Mouse (Mus musculus) embryonic facial prominence, embryonic 12.5 days (tissue): ENCODE data around the gene Nostrin. TPM values are rescaled to one million over a fixed set of nuclear protein-coding genes. Genes with fewer than 3 reads are reported as not detected.

ENCODE experiments used
- ATAC-seq: fragments of 200-750 bp; cut with Nextera tagmentation; 2 replicates; pipeline ENCODE4 v1.8.0; 2017; ENCODE audit not compliant: insufficient number of reproducible peaks, insufficient read depth, low FRiP score, low TSS enrichment
- H3K27ac ChIP-seq: fragments of 300-500 bp; sonication (generic); 2 replicates; pipeline ENCODE4 v1.5.1; 2016; ENCODE audit warnings: mild to moderate bottlenecking
- H3K27me3 ChIP-seq: fragments of 300-500 bp; sonication (generic); 2 replicates; pipeline ENCODE4 v1.6.1; 2016; ENCODE audit warnings: mild to moderate bottlenecking, moderate library complexity
- H3K36me3 ChIP-seq: fragments of 300-500 bp; sonication (generic); 2 replicates; pipeline ENCODE4 v1.6.1; 2016; ENCODE audit warnings: mild to moderate bottlenecking
- H3K4me1 ChIP-seq: fragments of 300-500 bp; sonication (generic); 2 replicates; pipeline ENCODE4 v1.6.1; 2016
- H3K4me2 ChIP-seq: fragments of 300-500 bp; sonication (generic); replicated peaks from 2 replicates; pipeline ENCODE4 v1.6.1; 2016; ENCODE audit warnings: mild to moderate bottlenecking, moderate library complexity
- H3K4me3 ChIP-seq: fragments of 300-500 bp; sonication (generic); 2 replicates; pipeline ENCODE4 v1.5.1; 2016; ENCODE audit warnings: mild to moderate bottlenecking
- H3K9ac ChIP-seq: fragments of 300-500 bp; sonication (generic); 2 replicates; pipeline ENCODE4 v1.6.1; 2016; ENCODE audit warnings: mild to moderate bottlenecking, moderate library complexity
- H3K9me3 ChIP-seq: fragments of 300-500 bp; sonication (generic); 2 replicates; pipeline ENCODE4 v1.6.1; 2016; ENCODE audit warnings: mild to moderate bottlenecking, moderate library complexity
- WGBS: fragments of 180-500 bp; shearing (Covaris S2); methylation state at CpG from one replicate; pipeline ENCODE4 v1.1.7; 2016; 5-methylcytosine and 5-hydroxymethylcytosine counted together
- polyA plus RNA-seq: library from polyadenylated mRNA; unstranded; fragments of >200 nt; fragmentation: Nextera tagmentation; extraction: Ambion mirVana; gene quantifications from 2 replicates; pipeline ENCODE4 v1.2.1, GENCODE M21; 2016

Gene Nostrin
- polyA plus RNA-seq, 1 experiment from 2014 or later: 0.65 TPM

GRCm38 (mm10) chr2:69230137-69230536 lies 94.5 kb downstream of the Nostrin start:
- Histone ChIP-seq H3K9ac (no peak overlapping the region), H3K27ac (no peak overlapping the region), H3K27me3 (no peaks in the 10 kb centered on the region), H3K4me2 (no peak overlapping the region), H3K4me1 (no peaks in the 10 kb centered on the region), H3K9me3 (no peaks in the 10 kb centered on the region), H3K4me3 (no peak overlapping the region), H3K36me3 (no peaks in the 10 kb centered on the region)
- no peak for ATAC-seq
- WGBS: 82% methylated on average over 2 of the region's 2 CpGs

- Histone ChIP-seq H3K27ac (no peak overlapping the region), H3K36me3 (no peaks in the 10 kb centered on the region), H3K4me2 (no peak overlapping the region), H3K9ac (no peak overlapping the region), H3K4me3 (no peak overlapping the region), H3K27me3 (no peaks in the 10 kb centered on the region), H3K9me3 (no peaks in the 10 kb centered on the region), H3K4me1 (no peaks in the 10 kb centered on the region)
- no peak for ATAC-seq
Observed at GRCm38 (mm10) chr2:69232101-69232500, 96.5 kb downstream of the Nostrin start.

GRCm38 (mm10) chr2:69234976-69235678 lies 99.5 kb downstream of the Nostrin start:
- no peak for ATAC-seq
- H3K27ac ChIP-seq: no peak overlapping the region
- H3K4me1 ChIP-seq: no peaks in the 10 kb centered on the region
- 86% methylated on average over 5 of the region's 5 CpGs for WGBS
- H3K27me3 ChIP-seq: no peaks in the 10 kb centered on the region
- no peak overlapping the region for H3K9ac ChIP-seq
- no peaks in the 10 kb centered on the region for H3K36me3 ChIP-seq
- H3K9me3 ChIP-seq: no peaks in the 10 kb centered on the region
- no peak overlapping the region for H3K4me2 ChIP-seq
- no peak overlapping the region for H3K4me3 ChIP-seq

Other genes starting within 250 kb of the Nostrin start
- 167 and 175 TPM in 2 replicates for gene Spc25, start 70.4 kb downstream of the Nostrin start, polyA plus RNA-seq
- 0.10 TPM in 1 of 2 replicates, not detected in the other for gene G6pc2, start 75.3 kb downstream of the Nostrin start, polyA plus RNA-seq
- gene Abcb11, start 206.8 kb downstream of the Nostrin start, polyA plus RNA-seq: not detected in 2 replicates
- gene Dhrs9, start 244.6 kb downstream of the Nostrin start, polyA plus RNA-seq: not detected in 2 replicates